Mouse (Mus musculus) liver (tissue): ENCODE results near the gene Snph.
"Not testable (repeated sequence)": the region's sequence is repeated elsewhere in the genome, so short reads cannot be mapped to it uniquely, and the experiment has no call there.

Experiments
- DNase-seq: peaks from one replicate; pipeline ENCODE4 v3.0.0-alpha.2; 2020; ENCODE audit warnings: mixed read lengths

The Snph gene

GRCm38 (mm10) chr2:151632159-151632814 lies at the start of gene Snph:
TSS of gene Snph (minus strand) at chr2:151632593.
- DNase-seq, result peak; percentile 34

GRCm38 (mm10) chr2:151676234-151676633 lies 43.8 kb upstream of the Snph start:
- DNase-seq, result no peak

- no peak for DNase-seq
These were observed 38.6 kb upstream of the Snph start for GRCm38 (mm10) chr2:151670968-151671329.

- peak; percentile 15 for DNase-seq
These were observed 37.9 kb upstream of the Snph start for GRCm38 (mm10) chr2:151670026-151670967.

GRCm38 (mm10) chr2:151668433-151668832 lies 36.0 kb upstream of the Snph start, which contains the start of gene Rad21l:
TSS of gene Rad21l (minus strand) at chr2:151668533.
- DNase-seq, result no peak

GRCm38 (mm10) chr2:151652053-151652452 lies 19.7 kb upstream of the Snph start:
- DNase-seq, result no peak

- DNase-seq, result no peak
These were observed 3.6 kb upstream of the Snph start for GRCm38 (mm10) chr2:151636015-151636402.

- no peak for DNase-seq
These were observed 3.1 kb upstream of the Snph start for GRCm38 (mm10) chr2:151635362-151636014.

GRCm38 (mm10) chr2:151634903-151635302 lies 2.5 kb upstream of the Snph start:
- no peak for DNase-seq

GRCm38 (mm10) chr2:151632982-151633381 lies 589 bp upstream of the Snph start:
- DNase-seq, result no peak

- DNase-seq, result no peak
These were observed 811 bp downstream of the Snph start for GRCm38 (mm10) chr2:151631406-151632158.

- DNase-seq, result no peak
These were observed 3.1 kb downstream of the Snph start for GRCm38 (mm10) chr2:151629310-151629709.

- no peak for DNase-seq
These were observed 4.4 kb downstream of the Snph start for GRCm38 (mm10) chr2:151628011-151628410.

GRCm38 (mm10) chr2:151626296-151626695 lies 6.1 kb downstream of the Snph start:
- DNase-seq, result no peak

GRCm38 (mm10) chr2:151623776-151624175 lies 8.6 kb downstream of the Snph start:
- no peak for DNase-seq

- DNase-seq, result no peak
These were observed 15.7 kb downstream of the Snph start for GRCm38 (mm10) chr2:151616551-151617329.

GRCm38 (mm10) chr2:151615779-151616178 lies 16.6 kb downstream of the Snph start:
- not testable (repeated sequence) for DNase-seq

GRCm38 (mm10) chr2:151609974-151610373 lies 22.4 kb downstream of the Snph start:
- no peak for DNase-seq

- DNase-seq, result no peak
These were observed 24.0 kb downstream of the Snph start for GRCm38 (mm10) chr2:151608435-151608834.

GRCm38 (mm10) chr2:151605437-151605987 lies 26.9 kb downstream of the Snph start:
- peak; percentile 10 for DNase-seq

GRCm38 (mm10) chr2:151603630-151604029 lies 28.8 kb downstream of the Snph start:
- DNase-seq, result no peak

GRCm38 (mm10) chr2:151602106-151602505 lies 30.3 kb downstream of the Snph start:
- no peak for DNase-seq
